Mouse (Mus musculus): Measurements from ENCODE around the gene Fancb. TPM values are rescaled to one million over a fixed set of nuclear protein-coding genes. Genes with fewer than 3 reads are reported as not detected.

Fancb gene
- 1 to 10 TPM; 2.3 to 4.9 TPM for polyA plus RNA-seq (2017; shearing (Covaris generic))

DNA sequence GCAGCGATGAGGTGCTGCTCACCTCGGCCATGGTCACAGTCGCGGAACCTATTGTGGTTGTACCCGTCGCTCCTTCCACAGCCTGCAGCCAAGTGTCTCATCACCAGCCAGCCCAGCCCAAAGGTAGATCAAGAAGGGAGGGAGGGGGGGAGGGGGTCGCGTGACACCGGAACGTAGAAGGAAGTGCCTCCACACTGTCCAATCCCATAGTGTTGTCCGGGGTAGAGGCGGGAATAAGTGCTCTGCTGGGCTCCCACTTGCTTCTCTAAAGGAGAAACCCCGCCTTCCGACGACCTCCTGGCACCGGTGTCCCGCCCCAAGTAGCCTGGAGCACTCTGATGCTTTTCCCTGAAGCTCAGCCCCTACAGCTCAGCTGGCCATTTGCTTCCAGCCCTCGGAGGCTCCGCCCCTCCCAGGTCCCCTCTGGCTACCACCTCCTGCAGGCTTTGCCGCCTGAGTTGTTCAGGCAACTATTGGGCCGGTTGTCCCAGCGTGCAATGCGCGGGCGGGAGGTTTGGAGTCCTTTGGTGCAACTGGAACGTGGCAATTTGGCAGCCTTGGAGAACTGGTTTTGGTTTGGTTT is at the start of gene Fancb, which contains the start of gene Mospd2:
Gene Fancb (plus strand): TSS at position 400 of the 583 bp plus-strand sequence.
Gene Mospd2 (minus strand): TSS at position 183 of the 583 bp plus-strand sequence.
- peak; percentile 91 for ATAC-seq

DNA sequence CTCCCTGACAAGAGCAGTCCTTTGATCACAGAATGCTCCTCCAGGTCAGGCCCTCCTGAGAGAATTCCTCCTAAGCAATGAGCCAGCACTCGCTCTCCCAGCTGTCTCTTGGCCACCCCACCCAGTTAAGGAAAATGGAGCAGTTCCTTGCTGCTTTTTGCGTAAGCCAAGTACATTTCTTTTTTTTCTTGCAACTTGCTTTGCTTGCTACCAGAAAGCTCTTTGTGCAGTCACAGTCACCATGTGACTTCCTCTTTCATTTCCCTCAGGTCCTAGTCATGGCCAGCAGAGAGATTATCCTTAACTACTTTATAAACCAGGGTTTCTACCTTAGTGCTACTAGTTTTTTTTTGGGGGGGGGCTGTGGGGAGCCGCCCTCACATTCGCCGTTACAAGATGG is 38.9 kb upstream of the Fancb start:
- ATAC-seq = no peak

DNA sequence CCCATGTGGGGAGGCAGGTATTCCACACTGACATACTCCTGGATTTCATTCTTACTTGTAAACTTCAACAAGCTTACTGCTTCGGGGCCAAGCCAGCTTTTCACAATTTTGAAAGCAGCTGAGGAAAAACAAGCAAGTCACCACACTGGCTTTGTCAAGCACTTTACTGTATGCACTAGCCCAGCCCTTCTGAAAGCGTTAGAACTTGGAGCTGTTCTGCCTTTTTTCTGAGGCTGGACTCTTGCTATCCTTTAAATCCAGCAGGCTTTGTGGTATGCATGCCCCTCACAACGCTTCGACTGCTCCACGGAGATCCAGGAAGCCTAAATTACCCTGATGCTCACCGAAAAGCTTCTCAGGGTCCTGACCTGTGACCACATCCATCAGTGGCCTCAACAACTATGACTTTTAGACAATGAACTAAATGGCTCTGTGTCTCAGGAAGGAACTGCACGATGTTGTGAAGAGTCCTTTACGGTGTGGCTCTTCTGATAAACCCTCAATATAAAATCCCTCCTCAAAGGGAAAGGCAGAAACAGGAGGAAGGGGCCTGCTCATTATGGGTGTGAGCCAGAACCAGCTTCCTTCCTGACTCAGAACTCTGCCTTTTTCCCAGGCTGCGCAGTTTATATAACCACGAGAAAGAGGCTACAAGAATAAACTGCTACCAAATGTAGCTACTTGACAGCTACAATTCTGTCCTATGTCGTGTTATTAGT is 28.4 kb upstream of the Fancb start:
- no peak for ATAC-seq

DNA sequence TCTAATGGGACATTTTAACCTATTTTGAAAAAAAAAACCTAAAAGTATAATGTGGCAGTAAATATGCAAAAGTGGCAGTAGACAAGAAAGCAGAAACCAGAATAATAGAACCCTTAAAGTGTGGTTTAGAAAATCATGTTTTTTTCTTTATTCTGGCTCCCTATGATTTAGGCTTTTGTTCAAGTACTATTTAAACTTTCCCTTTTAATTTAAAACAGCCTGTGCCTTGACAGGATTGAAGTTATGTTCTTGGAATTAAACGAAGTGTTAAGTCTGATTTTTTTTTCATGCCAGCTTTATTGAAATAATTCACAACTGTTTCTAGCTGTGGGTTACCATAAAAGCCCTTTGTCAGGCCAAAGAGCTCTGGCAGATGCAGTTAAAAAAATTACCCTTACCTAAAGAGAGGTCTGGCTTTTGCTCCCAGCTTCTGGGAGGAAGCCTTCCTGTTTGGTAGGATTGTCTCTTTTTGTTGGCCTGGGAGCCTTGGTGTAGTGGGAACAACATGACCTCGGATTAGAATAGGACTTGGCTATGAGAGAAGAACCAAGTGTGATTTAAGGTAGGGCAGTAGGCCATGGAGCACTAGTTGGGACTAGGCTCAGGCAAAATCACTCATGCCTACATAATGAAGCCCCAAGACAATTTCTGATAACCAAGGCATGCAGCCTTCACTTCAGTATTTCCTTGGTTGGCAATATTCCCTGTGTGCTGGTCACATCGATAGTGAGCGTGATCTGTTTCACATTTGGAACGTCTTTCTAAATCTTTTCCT is 27.6 kb upstream of the Fancb start:
- no peak for ATAC-seq

DNA sequence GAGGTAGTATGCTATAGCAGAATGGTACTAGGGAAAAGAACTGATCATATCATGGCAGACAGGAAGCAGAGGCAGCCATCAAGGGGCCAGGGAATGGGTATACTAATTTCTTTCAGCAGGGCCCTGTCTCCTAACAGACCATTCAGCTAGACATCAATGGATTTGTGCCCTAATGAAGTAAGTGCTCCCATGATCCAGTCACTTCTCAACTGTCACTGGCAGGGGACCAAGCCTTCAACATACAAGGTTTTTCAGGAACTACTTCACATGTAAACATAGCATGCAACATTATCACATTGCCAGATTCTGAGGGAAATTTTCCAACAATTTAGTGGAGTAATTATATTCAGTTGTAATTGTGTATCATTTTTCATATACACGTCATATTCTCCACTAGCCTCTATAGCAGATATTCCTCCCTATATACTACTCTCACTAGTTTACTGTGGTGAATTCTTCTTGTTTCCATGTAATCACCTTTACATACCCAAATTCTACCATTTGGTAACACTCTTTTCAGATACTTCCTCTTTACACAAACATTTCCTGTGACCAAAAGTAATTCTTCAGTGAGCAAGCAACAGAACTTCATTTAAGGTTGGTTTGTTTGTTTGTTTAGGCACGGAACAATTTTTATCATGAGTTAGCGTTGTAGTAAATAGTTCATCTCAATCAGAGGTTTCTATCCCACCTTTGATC is 14.5 kb upstream of the Fancb start:
- no peak for ATAC-seq

DNA sequence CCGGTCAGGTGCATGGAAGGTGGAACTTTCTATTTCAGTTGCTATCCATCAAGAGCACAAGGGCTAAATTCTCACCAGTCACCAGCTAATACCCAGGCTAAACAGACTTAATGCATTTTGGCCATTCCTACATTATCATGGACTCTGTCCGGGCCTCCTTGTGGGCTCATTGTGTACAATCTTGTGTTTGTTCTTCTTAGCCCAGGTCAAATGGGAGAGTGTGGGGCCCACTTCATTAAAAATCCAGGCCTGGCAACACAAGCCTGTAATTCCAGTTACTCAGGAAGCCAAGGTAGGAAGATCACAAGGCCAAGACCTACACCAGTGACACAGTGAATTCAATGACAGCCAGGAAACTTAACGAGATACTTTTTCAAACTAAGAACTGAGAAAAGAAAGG is 9.2 kb upstream of the Fancb start:
- no peak for ATAC-seq

DNA sequence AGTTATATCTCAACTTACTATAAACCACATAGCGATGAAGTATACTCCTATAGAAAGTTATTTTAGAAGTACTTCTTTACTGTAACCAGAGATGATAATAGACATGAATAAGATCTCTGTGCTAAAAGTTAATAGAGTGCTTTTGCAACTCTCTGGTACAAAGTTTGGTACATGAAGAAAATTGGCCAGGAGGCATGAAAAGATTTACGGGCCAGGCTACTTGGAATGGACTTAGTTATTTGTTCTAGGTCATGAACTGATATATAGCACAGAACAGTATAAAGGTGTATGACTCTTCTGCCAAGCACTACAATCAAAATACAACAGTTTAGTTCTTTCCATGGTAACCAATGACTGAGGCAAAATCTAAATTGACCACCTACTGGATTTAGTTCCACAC is 1.5 kb upstream of the Fancb start:
- ATAC-seq = no peak

DNA sequence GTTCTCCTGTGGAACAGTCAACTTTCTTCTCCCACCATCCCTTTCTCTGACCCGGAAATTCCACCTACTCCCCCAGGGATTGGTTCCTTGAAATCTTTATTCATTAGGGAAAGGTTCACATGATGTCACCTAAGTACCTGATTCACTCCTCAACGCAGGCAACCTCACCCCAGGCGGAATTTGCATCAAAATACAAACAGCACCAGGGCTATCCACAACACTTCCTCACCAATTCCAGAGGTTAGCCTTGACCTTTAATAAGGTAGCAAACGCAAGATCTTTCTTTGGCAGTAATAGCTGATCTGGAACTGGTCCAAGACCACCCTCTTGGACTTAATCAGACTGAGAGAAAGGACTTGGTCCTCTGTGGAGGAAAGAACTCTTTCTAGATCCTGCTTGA is 22.7 kb downstream of the Fancb start:
- ATAC-seq = no peak

DNA sequence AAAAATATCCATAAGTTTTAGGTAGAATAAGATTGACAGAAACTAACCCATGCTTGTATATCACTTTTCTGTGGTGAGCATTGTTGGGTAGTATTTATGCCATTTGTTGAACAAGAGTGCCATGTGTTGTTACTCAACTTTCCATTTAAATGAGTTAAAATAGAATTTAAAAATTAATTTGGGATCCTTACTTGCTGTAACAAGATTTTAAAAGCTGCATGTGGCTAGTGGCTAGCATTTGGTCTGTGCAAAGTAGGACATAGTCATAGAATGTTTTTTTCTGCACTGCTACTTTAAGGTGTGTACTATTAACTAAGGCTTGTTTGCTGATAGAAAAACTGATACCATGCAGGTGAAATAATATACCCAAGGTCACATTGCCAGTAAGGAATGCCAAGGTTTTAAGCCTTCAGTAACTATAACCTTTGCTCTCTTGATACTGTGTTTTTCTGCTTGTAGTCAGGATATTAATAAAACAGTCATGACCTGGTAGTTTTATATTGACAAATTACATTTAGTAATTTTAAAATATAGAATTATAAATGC is 24.5 kb downstream of the Fancb start, which contains the start of gene Gm17604:
Gene Gm17604 (minus strand): TSS at position 51 of the 546 bp plus-strand sequence.
- no peak for ATAC-seq

Other genes starting within 250 kb of the Fancb start
- gene Mospd2, start 217 bp upstream of the Fancb start, polyA plus RNA-seq (2017; shearing (Covaris generic)) = 10 to 100 TPM; 16.5 to 16.8 TPM
- not detected for gene Gm17604, start 24.2 kb downstream of the Fancb start, polyA plus RNA-seq (2017; shearing (Covaris generic))

All from activated CD4-positive, CD25-positive, alpha-beta regulatory T cell, adult 4 months (primary cell).